Mouse (Mus musculus): ENCODE results near the gene Dctpp1.
"Not testable (repeated sequence)": the region's sequence is repeated elsewhere in the genome, so short reads cannot be mapped to it uniquely, and the experiment has no call there.

Gene Dctpp1

GRCm38 (mm10) chr7:127270666-127271065 is 10.2 kb upstream of the Dctpp1 start:
- DNase-seq (ENCODE audit: low spot score in 2 of 2), result no peak

- DNase-seq (ENCODE audit: low spot score in 2 of 2), result no peak
Observed at GRCm38 (mm10) chr7:127270256-127270655, 9.7 kb upstream of the Dctpp1 start.

GRCm38 (mm10) chr7:127263526-127263925 is 3.0 kb upstream of the Dctpp1 start:
- no peak for DNase-seq (ENCODE audit: low spot score in 2 of 2)

- no peak for DNase-seq (ENCODE audit: low spot score in 2 of 2)
Observed at GRCm38 (mm10) chr7:127262218-127262961, 1.9 kb upstream of the Dctpp1 start.

- no peak for DNase-seq (ENCODE audit: low spot score in 2 of 2)
Observed at GRCm38 (mm10) chr7:127259186-127259905, 1.2 kb downstream of the Dctpp1 start.

GRCm38 (mm10) chr7:127256518-127256917 is 4.0 kb downstream of the Dctpp1 start:
- DNase-seq (ENCODE audit: low spot score in 2 of 2), result no peak

GRCm38 (mm10) chr7:127255965-127256364 is 4.5 kb downstream of the Dctpp1 start:
- no peak for DNase-seq (ENCODE audit: low spot score in 2 of 2)

GRCm38 (mm10) chr7:127255008-127255407 is 5.5 kb downstream of the Dctpp1 start:
- DNase-seq (ENCODE audit: low spot score in 2 of 2), result no peak

- peak; percentile 82 to 96 for DNase-seq (ENCODE audit: low spot score in 2 of 2)
Observed at GRCm38 (mm10) chr7:127253821-127254769, 6.4 kb downstream of the Dctpp1 start.

- no peak for DNase-seq (ENCODE audit: low spot score in 2 of 2)
Observed at GRCm38 (mm10) chr7:127253341-127253740, 7.2 kb downstream of the Dctpp1 start.

GRCm38 (mm10) chr7:127252414-127252813 is 8.1 kb downstream of the Dctpp1 start:
- no peak for DNase-seq (ENCODE audit: low spot score in 2 of 2)

GRCm38 (mm10) chr7:127250511-127250910 is 10.0 kb downstream of the Dctpp1 start:
- not testable (repeated sequence) for DNase-seq (ENCODE audit: low spot score in 2 of 2)

GRCm38 (mm10) chr7:127244658-127245510 is 15.6 kb downstream of the Dctpp1 start:
- DNase-seq (ENCODE audit: low spot score in 2 of 2), result no peak

GRCm38 (mm10) chr7:127243870-127244657 is 16.4 kb downstream of the Dctpp1 start, which contains the start of gene Zfp771:
Zfp771 (plus strand) TSS chr7:127244274.
- peak; percentile 78 to 93 for DNase-seq (ENCODE audit: low spot score in 2 of 2)

GRCm38 (mm10) chr7:127243361-127243867 is 17.1 kb downstream of the Dctpp1 start:
- no peak for DNase-seq (ENCODE audit: low spot score in 2 of 2)

GRCm38 (mm10) chr7:127234777-127235176 is 25.7 kb downstream of the Dctpp1 start:
- DNase-seq (ENCODE audit: low spot score in 2 of 2), result no peak

GRCm38 (mm10) chr7:127233765-127234164 is 26.7 kb downstream of the Dctpp1 start:
- no peak for DNase-seq (ENCODE audit: low spot score in 2 of 2)

- DNase-seq (ENCODE audit: low spot score in 2 of 2), result no peak
Observed at GRCm38 (mm10) chr7:127233368-127233749, 27.1 kb downstream of the Dctpp1 start.

GRCm38 (mm10) chr7:127232622-127233367 is 27.7 kb downstream of the Dctpp1 start, which contains the start of the genes Zfp553 and Sept1:
Zfp553 (plus strand) TSS chr7:127233061.
Sept1 (minus strand) TSS chr7:127233130.
- DNase-seq (ENCODE audit: low spot score in 2 of 2), result peak; percentile 71 to 87

Measured in cerebellum, postnatal 4 days (tissue).